Mouse (Mus musculus): ENCODE measurements around the gene Krtap1-3. TPM values are rescaled to one million over a fixed set of nuclear protein-coding genes. Genes with fewer than 3 reads are reported as not detected.

Gene Krtap1-3
- not detected in 2 replicates for polyA plus RNA-seq (2011; ENCODE audit: insufficient read depth, insufficient read length, low replicate concordance, missing spikeins)

- H3K4me3 ChIP-seq (replicated peaks; ENCODE audit: control insufficient read depth, low read depth, low read length), result no peak within 1 kb of the TSS
- H3K4me1 ChIP-seq (ENCODE audit: control insufficient read depth, insufficient read depth, low read length), result no peaks in the 10 kb centered on the region
- WGBS, result 70% methylated on average over 6 of the region's 6 CpGs
- H3K27ac ChIP-seq (ENCODE audit: control insufficient read depth, insufficient read depth, low read depth, low read length, poor library complexity), result no peak within 1 kb of the TSS
- TF ChIP-seq CTCF (IDR thresholded peaks at IDR 0.05; ENCODE audit: control insufficient read depth, insufficient read depth, low read length) (no peak), POLR2A (IDR thresholded peaks at IDR 0.05; ENCODE audit: borderline replicate concordance, control insufficient read depth, low read depth, low read length) (no peak)
Measured at GRCm38 (mm10) chr11:99590981-99591380, at the start of gene Krtap1-3. Krtap1-3 (minus strand) TSS chr11:99591339.

GRCm38 (mm10) chr11:99640926-99641325 is 49.8 kb upstream of the Krtap1-3 start:
- TF ChIP-seq CTCF (IDR thresholded peaks at IDR 0.05; ENCODE audit: control insufficient read depth, insufficient read depth, low read length) (no peak), POLR2A (IDR thresholded peaks at IDR 0.05; ENCODE audit: borderline replicate concordance, control insufficient read depth, low read depth, low read length) (no peak)
- 21% methylated on average over 1 of the region's 1 CpGs for WGBS
- Histone ChIP-seq H3K27ac (ENCODE audit: control insufficient read depth, insufficient read depth, low read depth, low read length, poor library complexity) (no peak overlapping the region), H3K4me3 (replicated peaks; ENCODE audit: control insufficient read depth, low read depth, low read length) (no peak overlapping the region), H3K4me1 (ENCODE audit: control insufficient read depth, insufficient read depth, low read length) (no peaks in the 10 kb centered on the region)

GRCm38 (mm10) chr11:99637086-99637485 is 45.9 kb upstream of the Krtap1-3 start:
- H3K27ac ChIP-seq (ENCODE audit: control insufficient read depth, insufficient read depth, low read depth, low read length, poor library complexity), result no peak overlapping the region
- TF ChIP-seq POLR2A (IDR thresholded peaks at IDR 0.05; ENCODE audit: borderline replicate concordance, control insufficient read depth, low read depth, low read length), result no peak
- TF ChIP-seq CTCF (IDR thresholded peaks at IDR 0.05; ENCODE audit: control insufficient read depth, insufficient read depth, low read length), result no peak
- H3K4me1 ChIP-seq (ENCODE audit: control insufficient read depth, insufficient read depth, low read length), result no peaks in the 10 kb centered on the region
- no peak overlapping the region for H3K4me3 ChIP-seq (replicated peaks; ENCODE audit: control insufficient read depth, low read depth, low read length)
- 68% methylated on average over 1 of the region's 1 CpGs for WGBS

GRCm38 (mm10) chr11:99634653-99635134 is 43.6 kb upstream of the Krtap1-3 start, which contains the start of gene Krtap4-2:
Krtap4-2 (minus strand) TSS chr11:99635084.
- no peaks in the 10 kb centered on the region for H3K4me1 ChIP-seq (ENCODE audit: control insufficient read depth, insufficient read depth, low read length)
- no peak within 1 kb of the TSS for H3K27ac ChIP-seq (ENCODE audit: control insufficient read depth, insufficient read depth, low read depth, low read length, poor library complexity)
- WGBS, result 52% methylated on average over 8 of the region's 8 CpGs
- H3K4me3 ChIP-seq (replicated peaks; ENCODE audit: control insufficient read depth, low read depth, low read length), result no peak within 1 kb of the TSS
- TF ChIP-seq POLR2A (IDR thresholded peaks at IDR 0.05; ENCODE audit: borderline replicate concordance, control insufficient read depth, low read depth, low read length) (no peak), CTCF (IDR thresholded peaks at IDR 0.05; ENCODE audit: control insufficient read depth, insufficient read depth, low read length) (no peak)

GRCm38 (mm10) chr11:99633293-99633692 is 42.2 kb upstream of the Krtap1-3 start:
- Histone ChIP-seq H3K4me3 (replicated peaks; ENCODE audit: control insufficient read depth, low read depth, low read length) (no peak overlapping the region), H3K27ac (ENCODE audit: control insufficient read depth, insufficient read depth, low read depth, low read length, poor library complexity) (no peak overlapping the region), H3K4me1 (ENCODE audit: control insufficient read depth, insufficient read depth, low read length) (no peaks in the 10 kb centered on the region)
- TF ChIP-seq POLR2A (IDR thresholded peaks at IDR 0.05; ENCODE audit: borderline replicate concordance, control insufficient read depth, low read depth, low read length) (no peak), CTCF (IDR thresholded peaks at IDR 0.05; ENCODE audit: control insufficient read depth, insufficient read depth, low read length) (no peak)
- 40% methylated on average over 2 of the region's 2 CpGs for WGBS

- TF ChIP-seq POLR2A (IDR thresholded peaks at IDR 0.05; ENCODE audit: borderline replicate concordance, control insufficient read depth, low read depth, low read length), result no peak
- TF ChIP-seq CTCF (IDR thresholded peaks at IDR 0.05; ENCODE audit: control insufficient read depth, insufficient read depth, low read length), result no peak
- no peaks in the 10 kb centered on the region for H3K4me1 ChIP-seq (ENCODE audit: control insufficient read depth, insufficient read depth, low read length)
- no peak overlapping the region for H3K4me3 ChIP-seq (replicated peaks; ENCODE audit: control insufficient read depth, low read depth, low read length)
- WGBS, result 63% methylated on average over 3 of the region's 3 CpGs
- no peak overlapping the region for H3K27ac ChIP-seq (ENCODE audit: control insufficient read depth, insufficient read depth, low read depth, low read length, poor library complexity)
Measured at GRCm38 (mm10) chr11:99630890-99631289, 39.8 kb upstream of the Krtap1-3 start.

- Histone ChIP-seq H3K4me1 (ENCODE audit: control insufficient read depth, insufficient read depth, low read length) (no peaks in the 10 kb centered on the region), H3K27ac (ENCODE audit: control insufficient read depth, insufficient read depth, low read depth, low read length, poor library complexity) (no peak within 1 kb of the TSS), H3K4me3 (replicated peaks; ENCODE audit: control insufficient read depth, low read depth, low read length) (no peak within 1 kb of the TSS)
- TF ChIP-seq CTCF (IDR thresholded peaks at IDR 0.05; ENCODE audit: control insufficient read depth, insufficient read depth, low read length), result no peak
- TF ChIP-seq POLR2A (IDR thresholded peaks at IDR 0.05; ENCODE audit: borderline replicate concordance, control insufficient read depth, low read depth, low read length), result no peak
- 81% methylated on average over 4 of the region's 4 CpGs for WGBS
Measured at GRCm38 (mm10) chr11:99628138-99628537, 37.0 kb upstream of the Krtap1-3 start, which contains the start of gene Krtap4-1. Krtap4-1 (minus strand) TSS chr11:99628238.

GRCm38 (mm10) chr11:99620335-99620734 is 29.2 kb upstream of the Krtap1-3 start, which contains the start of gene Gm11562:
Gm11562 (minus strand) TSS chr11:99620435.
- Histone ChIP-seq H3K4me1 (ENCODE audit: control insufficient read depth, insufficient read depth, low read length) (no peaks in the 10 kb centered on the region), H3K27ac (ENCODE audit: control insufficient read depth, insufficient read depth, low read depth, low read length, poor library complexity) (no peak within 1 kb of the TSS), H3K4me3 (replicated peaks; ENCODE audit: control insufficient read depth, low read depth, low read length) (no peak within 1 kb of the TSS)
- 69% methylated on average over 2 of the region's 2 CpGs for WGBS
- no peak for TF ChIP-seq CTCF (IDR thresholded peaks at IDR 0.05; ENCODE audit: control insufficient read depth, insufficient read depth, low read length)
- no peak for TF ChIP-seq POLR2A (IDR thresholded peaks at IDR 0.05; ENCODE audit: borderline replicate concordance, control insufficient read depth, low read depth, low read length)

Data from bone marrow, adult 2 months (tissue).